Mouse (Mus musculus): ENCODE measurements around the gene Sat1. TPM values are rescaled to one million over a fixed set of nuclear protein-coding genes. Genes with fewer than 3 reads are reported as not detected.

Gene Sat1
- 191 and 213 TPM in 2 replicates for polyA plus RNA-seq (2015; fragmentation: Nextera tagmentation; extraction: Ambion mirVana)

DNA sequence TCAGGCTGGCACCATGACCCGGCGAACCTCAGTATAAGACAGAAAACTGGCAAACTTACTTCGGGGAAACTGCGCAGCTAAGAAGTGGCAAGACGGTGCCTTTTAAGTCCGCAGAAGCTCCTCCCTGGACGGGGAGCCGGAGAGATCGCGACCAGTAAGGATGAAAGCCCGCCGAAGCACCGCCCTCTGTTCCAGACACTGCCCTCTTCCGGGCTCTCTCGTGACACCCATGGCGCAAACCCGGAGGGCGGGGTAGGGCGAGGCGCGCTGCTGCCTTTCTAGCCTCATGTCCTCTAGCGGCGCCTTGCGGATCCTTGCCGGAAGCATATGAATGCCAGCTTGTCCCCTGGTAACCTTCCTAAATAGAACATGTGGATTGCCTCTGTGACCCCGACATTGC is at the start of gene Sat1:
Sat1 (minus strand) TSS at position 179 of the 400 bp plus-strand sequence.
- peak within 1 kb of the TSS; percentile 66 for H3K27ac ChIP-seq (ENCODE audit: low read length)
- WGBS = 9% methylated on average over 26 of the region's 26 CpGs
- H3K9me3 ChIP-seq (replicated peaks; ENCODE audit: control insufficient read depth, low read length) = no peaks in the 10 kb centered on the region
- peak within 1 kb of the TSS; percentile 76 for H3K9ac ChIP-seq (ENCODE audit: low read length)
- H3K4me2 ChIP-seq (ENCODE audit: low read depth, low read length) = peak within 1 kb of the TSS; percentile 50
- H3K4me1 ChIP-seq (ENCODE audit: control insufficient read depth, insufficient read depth, low read length) = no peaks in the 10 kb centered on the region
- H3K4me3 ChIP-seq (replicated peaks; ENCODE audit: low read length) = peak within 1 kb of the TSS; percentile 67
- ATAC-seq (ENCODE audit: insufficient read depth, low FRiP score) = peak; percentile 97
- no peaks in the 10 kb centered on the region for H3K36me3 ChIP-seq (ENCODE audit: control insufficient read depth, insufficient read depth, low read length)
- H3K27me3 ChIP-seq (ENCODE audit: control insufficient read depth, insufficient read depth, low read length) = no peaks in the 10 kb centered on the region

GRCm38 (mm10) chrX:155262915-155263252 is 46.6 kb upstream of the Sat1 start:
- Histone ChIP-seq H3K27ac (ENCODE audit: low read length) (no peak overlapping the region; the same call in 1 of the 2 replicates), H3K4me3 (replicated peaks; ENCODE audit: low read length) (peak overlapping the region; percentile 64), H3K4me1 (ENCODE audit: control insufficient read depth, insufficient read depth, low read length) (no peaks in the 10 kb centered on the region), H3K9ac (ENCODE audit: low read length) (peak overlapping the region; percentile 80), H3K4me2 (ENCODE audit: low read depth, low read length) (peak overlapping the region; percentile 46), H3K36me3 (ENCODE audit: control insufficient read depth, insufficient read depth, low read length) (no peaks in the 10 kb centered on the region), H3K9me3 (replicated peaks; ENCODE audit: control insufficient read depth, low read length) (no peaks in the 10 kb centered on the region), H3K27me3 (ENCODE audit: control insufficient read depth, insufficient read depth, low read length) (no peaks in the 10 kb centered on the region)
- no peak for ATAC-seq (ENCODE audit: insufficient read depth, low FRiP score)
- WGBS = 18% methylated on average over 1 of the region's 1 CpGs

DNA sequence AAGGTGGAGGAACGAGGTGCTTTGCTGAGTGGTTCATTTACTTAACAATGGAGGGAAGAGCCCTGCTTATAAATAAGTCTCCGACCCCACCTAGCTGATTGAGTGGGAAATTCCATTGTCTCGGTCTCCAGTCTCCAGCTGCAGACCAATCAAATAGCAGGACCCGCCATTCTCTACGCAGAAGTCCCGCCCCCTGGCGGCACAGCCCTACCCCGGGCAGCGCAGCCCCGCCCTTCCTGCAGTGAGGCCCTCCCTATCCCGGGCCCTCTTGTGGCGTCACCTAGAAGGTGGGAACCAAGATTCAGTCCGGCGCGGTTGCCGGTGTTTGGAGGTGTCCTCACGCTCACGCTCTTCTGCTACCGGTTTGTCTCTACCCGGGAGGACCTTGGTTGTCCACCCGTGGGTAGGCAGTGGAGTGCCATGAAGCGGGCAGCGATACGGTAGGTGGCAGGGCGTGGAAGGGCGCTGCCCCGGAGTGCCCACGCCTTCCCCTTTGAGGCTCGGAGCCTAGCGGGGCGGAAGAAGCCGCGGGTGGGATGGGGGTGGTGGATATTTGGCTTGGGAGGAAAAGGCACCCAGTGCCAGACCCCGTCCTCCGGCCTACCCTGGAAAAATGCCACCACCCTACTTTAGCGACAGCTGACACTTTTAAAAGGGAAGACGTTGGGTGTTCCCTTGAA is 46.1 kb upstream of the Sat1 start, which contains the start of gene Acot9:
Acot9 (plus strand) TSS at position 209 of the 680 bp plus-strand sequence.
- peak within 1 kb of the TSS; percentile 64 for H3K4me3 ChIP-seq (replicated peaks; ENCODE audit: low read length)
- no peaks in the 10 kb centered on the region for H3K36me3 ChIP-seq (ENCODE audit: control insufficient read depth, insufficient read depth, low read length)
- peak within 1 kb of the TSS; percentile 81 for H3K27ac ChIP-seq (ENCODE audit: low read length)
- ATAC-seq (ENCODE audit: insufficient read depth, low FRiP score) = peak; percentile 98
- H3K9me3 ChIP-seq (replicated peaks; ENCODE audit: control insufficient read depth, low read length) = no peaks in the 10 kb centered on the region
- 18% methylated on average over 37 of the region's 37 CpGs for WGBS
- peak within 1 kb of the TSS; percentile 46 for H3K4me2 ChIP-seq (ENCODE audit: low read depth, low read length)
- no peaks in the 10 kb centered on the region for H3K4me1 ChIP-seq (ENCODE audit: control insufficient read depth, insufficient read depth, low read length)
- no peaks in the 10 kb centered on the region for H3K27me3 ChIP-seq (ENCODE audit: control insufficient read depth, insufficient read depth, low read length)
- H3K9ac ChIP-seq (ENCODE audit: low read length) = peak within 1 kb of the TSS; percentile 80

DNA sequence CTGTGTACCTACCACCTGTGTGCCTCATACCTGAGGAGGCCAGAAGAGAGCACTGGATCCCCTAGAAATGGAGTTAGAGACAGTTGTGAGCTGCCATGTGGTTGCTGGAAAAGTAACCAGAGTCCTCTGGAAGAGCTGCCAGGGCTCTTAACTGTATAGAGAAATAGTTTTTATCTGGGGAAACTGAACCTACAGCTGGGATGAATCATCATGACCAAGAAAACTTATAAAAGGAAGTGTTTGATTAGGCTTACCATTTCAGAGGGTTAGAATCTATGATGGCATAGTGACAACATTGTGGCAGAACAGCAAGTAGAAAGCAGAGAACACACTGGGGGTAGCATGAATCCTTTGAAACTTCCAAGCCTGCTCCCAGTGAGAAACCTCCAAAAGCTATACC is 40.6 kb upstream of the Sat1 start:
- no peak overlapping the region for H3K27ac ChIP-seq (ENCODE audit: low read length)
- H3K9ac ChIP-seq (ENCODE audit: low read length) = no peak overlapping the region
- no peaks in the 10 kb centered on the region for H3K9me3 ChIP-seq (replicated peaks; ENCODE audit: control insufficient read depth, low read length)
- no peaks in the 10 kb centered on the region for H3K27me3 ChIP-seq (ENCODE audit: control insufficient read depth, insufficient read depth, low read length)
- no peak for ATAC-seq (ENCODE audit: insufficient read depth, low FRiP score)
- H3K36me3 ChIP-seq (ENCODE audit: control insufficient read depth, insufficient read depth, low read length) = no peaks in the 10 kb centered on the region
- no peak overlapping the region for H3K4me3 ChIP-seq (replicated peaks; ENCODE audit: low read length)
- no peak overlapping the region for H3K4me2 ChIP-seq (ENCODE audit: low read depth, low read length)
- no peaks in the 10 kb centered on the region for H3K4me1 ChIP-seq (ENCODE audit: control insufficient read depth, insufficient read depth, low read length)

DNA sequence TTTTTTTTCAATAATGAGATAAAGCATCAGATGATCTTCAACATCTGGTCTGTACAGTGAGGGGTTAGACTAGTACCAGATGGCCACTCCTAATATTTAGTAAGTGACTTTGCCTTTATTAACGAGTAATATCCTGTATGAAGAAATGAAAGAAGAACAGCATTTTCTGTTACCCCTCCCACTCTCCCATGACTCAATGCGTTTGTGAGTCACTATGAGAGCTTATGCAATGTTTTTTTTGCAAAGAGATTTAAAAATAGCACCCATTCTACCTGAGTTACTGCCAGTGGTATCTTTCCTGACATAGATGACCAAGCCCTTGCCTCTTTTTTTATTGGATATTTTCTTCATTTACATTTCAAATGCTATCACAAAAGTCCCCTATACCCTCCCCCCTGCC is 2.0 kb upstream of the Sat1 start:
- ATAC-seq (ENCODE audit: insufficient read depth, low FRiP score) = no peak
- no peaks in the 10 kb centered on the region for H3K36me3 ChIP-seq (ENCODE audit: control insufficient read depth, insufficient read depth, low read length)
- no peaks in the 10 kb centered on the region for H3K4me1 ChIP-seq (ENCODE audit: control insufficient read depth, insufficient read depth, low read length)
- no peak overlapping the region for H3K9ac ChIP-seq (ENCODE audit: low read length)
- no peak overlapping the region for H3K4me3 ChIP-seq (replicated peaks; ENCODE audit: low read length)
- no peaks in the 10 kb centered on the region for H3K27me3 ChIP-seq (ENCODE audit: control insufficient read depth, insufficient read depth, low read length)
- no peak overlapping the region for H3K4me2 ChIP-seq (ENCODE audit: low read depth, low read length)
- 52% methylated on average over 2 of the region's 2 CpGs for WGBS
- H3K9me3 ChIP-seq (replicated peaks; ENCODE audit: control insufficient read depth, low read length) = no peaks in the 10 kb centered on the region
- no peak overlapping the region for H3K27ac ChIP-seq (ENCODE audit: low read length)

DNA sequence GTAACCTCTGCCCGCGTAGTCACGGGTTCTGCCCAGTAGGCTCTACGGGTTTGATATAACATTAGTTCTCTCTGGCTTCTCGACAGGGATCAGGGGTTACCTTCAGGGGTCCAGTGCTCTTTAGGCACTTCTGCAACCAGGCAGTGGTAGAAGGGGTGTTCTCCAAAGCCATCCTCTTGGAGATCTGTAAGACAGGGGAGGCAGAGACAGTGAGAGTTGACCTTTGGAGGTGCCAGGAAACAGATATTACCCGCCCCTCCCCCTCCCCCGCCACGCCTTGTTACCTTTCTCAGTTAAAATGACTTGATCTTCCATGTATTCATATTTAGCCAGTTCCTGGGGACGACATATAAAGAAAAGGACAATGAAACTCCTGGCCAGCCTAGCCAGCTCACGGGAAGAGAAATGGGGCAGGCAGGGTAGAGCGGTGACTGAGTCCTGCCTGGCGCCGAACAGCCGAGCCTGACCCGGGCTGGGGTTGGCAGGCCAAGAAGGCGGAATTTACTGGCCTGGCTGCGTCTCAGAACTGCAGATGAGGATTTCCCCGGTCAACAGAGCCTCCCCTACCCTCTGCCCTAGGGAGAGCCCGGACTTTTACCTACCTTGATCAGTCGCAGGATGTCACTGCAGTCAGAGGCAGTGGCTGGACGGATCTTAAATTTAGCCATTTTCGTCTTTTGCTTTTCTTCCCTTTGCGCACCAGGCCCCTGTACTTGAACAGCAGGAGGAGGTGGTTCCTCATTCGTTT is 574 bp downstream of the Sat1 start:
- Histone ChIP-seq H3K9ac (ENCODE audit: low read length) (peak overlapping the region; percentile 76), H3K4me1 (ENCODE audit: control insufficient read depth, insufficient read depth, low read length) (no peaks in the 10 kb centered on the region), H3K27ac (ENCODE audit: low read length) (peak overlapping the region; percentile 66), H3K27me3 (ENCODE audit: control insufficient read depth, insufficient read depth, low read length) (no peaks in the 10 kb centered on the region), H3K36me3 (ENCODE audit: control insufficient read depth, insufficient read depth, low read length) (no peaks in the 10 kb centered on the region), H3K9me3 (replicated peaks; ENCODE audit: control insufficient read depth, low read length) (no peaks in the 10 kb centered on the region), H3K4me2 (ENCODE audit: low read depth, low read length) (peak overlapping the region; percentile 50), H3K4me3 (replicated peaks; ENCODE audit: low read length) (peak overlapping the region; percentile 67)
- peak; percentile 64; the same call in 1 of the 2 replicates for ATAC-seq (ENCODE audit: insufficient read depth, low FRiP score)
- 22% methylated on average over 21 of the region's 24 CpGs for WGBS

DNA sequence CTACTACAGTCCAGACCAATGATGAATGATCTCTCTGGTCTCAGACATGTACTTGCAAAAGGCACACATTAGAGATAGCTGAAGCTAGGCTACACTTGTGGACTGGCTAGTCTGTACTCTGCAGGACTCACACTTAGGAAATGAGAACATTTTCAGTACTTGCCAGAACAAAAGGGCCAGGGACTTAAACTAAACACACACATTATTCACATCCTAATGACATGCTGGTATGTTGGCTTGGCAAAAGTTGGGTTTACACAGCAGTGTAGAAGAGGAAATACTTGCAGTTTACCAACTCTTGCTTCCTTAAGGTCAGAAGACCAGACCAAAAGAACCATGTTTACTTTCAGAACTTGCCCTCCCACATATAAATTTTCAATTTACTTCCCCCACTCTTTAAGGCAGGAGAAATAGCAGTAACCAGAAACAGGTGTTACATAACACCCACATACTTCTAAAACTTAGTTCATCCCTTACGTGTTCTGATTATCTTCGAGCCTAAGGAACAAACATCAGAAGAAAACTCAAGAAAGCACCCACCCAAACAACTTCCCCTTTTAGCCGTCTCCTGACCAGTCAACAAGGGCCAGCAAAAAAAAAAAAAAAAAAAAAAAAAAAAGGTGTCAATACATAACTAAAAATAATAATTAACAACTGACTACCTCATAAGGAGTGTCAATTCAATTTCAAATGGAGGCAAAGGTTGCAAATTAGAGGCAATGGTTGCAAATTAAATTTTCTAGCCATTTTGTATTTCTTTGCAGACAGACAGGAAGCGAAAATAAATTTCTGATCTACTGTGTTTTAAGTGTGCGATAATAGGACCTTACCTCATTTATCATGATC is 1.7 kb downstream of the Sat1 start:
- H3K36me3 ChIP-seq (ENCODE audit: control insufficient read depth, insufficient read depth, low read length) = no peaks in the 10 kb centered on the region
- no peak overlapping the region for H3K9ac ChIP-seq (ENCODE audit: low read length)
- WGBS = 79% methylated on average over 5 of the region's 5 CpGs
- peak overlapping the region; percentile 67 for H3K4me3 ChIP-seq (replicated peaks; ENCODE audit: low read length)
- H3K27ac ChIP-seq (ENCODE audit: low read length) = 0 out of 2 replicates have a peak overlapping the region, but pooled peaks have one; percentile 18
- no peaks in the 10 kb centered on the region for H3K27me3 ChIP-seq (ENCODE audit: control insufficient read depth, insufficient read depth, low read length)
- peak; percentile 37; the same call in 1 of the 2 replicates for ATAC-seq (ENCODE audit: insufficient read depth, low FRiP score)
- H3K4me2 ChIP-seq (ENCODE audit: low read depth, low read length) = peak overlapping the region; percentile 50; the same call in 1 of the 2 replicates
- H3K4me1 ChIP-seq (ENCODE audit: control insufficient read depth, insufficient read depth, low read length) = no peaks in the 10 kb centered on the region
- no peaks in the 10 kb centered on the region for H3K9me3 ChIP-seq (replicated peaks; ENCODE audit: control insufficient read depth, low read length)

DNA sequence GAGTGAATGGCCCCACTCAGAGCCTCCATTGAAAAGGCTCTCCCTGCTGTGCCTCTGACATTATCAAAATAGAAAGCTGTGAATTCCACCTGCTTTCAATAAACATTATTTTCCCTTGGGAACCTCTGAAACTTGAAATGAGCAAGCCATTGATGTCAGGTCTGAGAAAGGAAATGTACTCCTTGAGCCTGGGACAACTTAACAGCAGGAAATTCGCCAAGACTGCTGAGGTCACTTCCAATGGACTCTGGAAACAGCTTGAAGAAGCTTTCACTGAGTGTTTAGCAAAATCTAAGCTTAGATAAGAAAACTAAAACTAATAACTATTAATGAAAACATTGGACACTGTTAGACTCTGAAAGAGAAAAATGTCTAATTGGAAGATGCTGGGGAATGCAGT is 7.6 kb downstream of the Sat1 start:
- Histone ChIP-seq H3K36me3 (ENCODE audit: control insufficient read depth, insufficient read depth, low read length) (no peaks in the 10 kb centered on the region), H3K4me2 (ENCODE audit: low read depth, low read length) (no peak overlapping the region), H3K4me3 (replicated peaks; ENCODE audit: low read length) (no peak overlapping the region), H3K9ac (ENCODE audit: low read length) (no peak overlapping the region), H3K27me3 (ENCODE audit: control insufficient read depth, insufficient read depth, low read length) (no peaks in the 10 kb centered on the region), H3K4me1 (ENCODE audit: control insufficient read depth, insufficient read depth, low read length) (no peaks in the 10 kb centered on the region), H3K27ac (ENCODE audit: low read length) (no peak overlapping the region), H3K9me3 (replicated peaks; ENCODE audit: control insufficient read depth, low read length) (no peaks in the 10 kb centered on the region)
- WGBS = 22% methylated on average over 1 of the region's 1 CpGs
- ATAC-seq (ENCODE audit: insufficient read depth, low FRiP score) = no peak
